Mouse (Mus musculus) myocyte (in vitro differentiated cells): Measurements from ENCODE around the gene Srpk1. TPM values are rescaled to one million over a fixed set of nuclear protein-coding genes. Genes with fewer than 3 reads are reported as not detected.

Source experiments
- H3K27me3 ChIP-seq: one replicate; pipeline ENCODE4 v1.6.1; 2011; ENCODE audit not compliant: control insufficient read depth, insufficient read depth, insufficient read length
- H3K36me3 ChIP-seq: one replicate; pipeline ENCODE4 v1.6.1; 2011; ENCODE audit not compliant: control insufficient read depth, insufficient read depth
- H3K4me2 ChIP-seq: one replicate; pipeline ENCODE4 v1.6.1; 2011; ENCODE audit warnings: low read depth, control low read depth
- H3K4me3 ChIP-seq: one replicate; pipeline ENCODE4 v1.5.1; 2011; ENCODE audit warnings: mild to moderate bottlenecking, control low read depth, moderate library complexity
- H3K79me2 ChIP-seq: one replicate; pipeline ENCODE4 v1.6.1; 2011; ENCODE audit not compliant: control insufficient read depth, insufficient read depth
- H3ac ChIP-seq: one replicate; pipeline ENCODE4 v1.6.1; 2011; ENCODE audit not compliant: control insufficient read depth, insufficient read length
- CEBPB ChIP-seq: IDR thresholded peaks from 2 replicates; pipeline ENCODE4 v1.6.1; 2011; ENCODE audit warnings: mild to moderate bottlenecking, moderate library complexity; ENCODE audit not compliant: poor library complexity, insufficient read depth, severe bottlenecking
- E2F4 ChIP-seq: IDR thresholded peaks from one replicate; pipeline ENCODE4 v1.6.1; 2011; ENCODE audit warnings: mild to moderate bottlenecking, control low read depth, moderate library complexity; ENCODE audit not compliant: insufficient read depth
- MAX ChIP-seq: IDR thresholded peaks from one replicate; pipeline ENCODE4 v1.6.1; 2011; ENCODE audit warnings: low read depth, mild to moderate bottlenecking, control low read depth
- MYOD1 ChIP-seq, 3 experiments: IDR thresholded peaks; one replicate each; pipeline ENCODE4 v1.6.1; 2011; ENCODE audit warnings: control low read depth in 2 of 3, low read depth in 2 of 3, mild to moderate bottlenecking in 2 of 3, moderate library complexity in 1 of 3; ENCODE audit not compliant: insufficient read length in 2 of 3, control insufficient read depth in 1 of 3
- MYOG ChIP-seq, 3 experiments: IDR thresholded peaks; one replicate each; pipeline ENCODE4 v1.6.1; 2011; ENCODE audit warnings: control low read depth in 2 of 3, low read depth in 2 of 3, mild to moderate bottlenecking in 2 of 3; ENCODE audit not compliant: insufficient read length in 2 of 3, control insufficient read depth in 1 of 3, insufficient read depth in 1 of 3
- POLR2A ChIP-seq: IDR thresholded peaks from one replicate; pipeline ENCODE4 v1.6.1; 2011; ENCODE audit warnings: low read depth, mild to moderate bottlenecking, control low read depth, moderate library complexity; ENCODE audit not compliant: insufficient read length
- POLR2AphosphoS2 ChIP-seq: IDR thresholded peaks from one replicate; pipeline ENCODE4 v1.6.1; 2011; ENCODE audit warnings: low read depth, control low read depth; ENCODE audit not compliant: insufficient read length
- REST ChIP-seq: IDR thresholded peaks from one replicate; pipeline ENCODE4 v1.6.1; 2011; ENCODE audit warnings: mild to moderate bottlenecking, control low read depth, moderate library complexity; ENCODE audit not compliant: insufficient read depth, insufficient read length
- SRF ChIP-seq: IDR thresholded peaks from one replicate; pipeline ENCODE4 v1.6.1; 2011; ENCODE audit warnings: low read depth; ENCODE audit not compliant: control insufficient read depth, insufficient read length
- TCF12 ChIP-seq: IDR thresholded peaks from one replicate; pipeline ENCODE4 v1.6.1; 2011; ENCODE audit warnings: mild to moderate bottlenecking, control low read depth; ENCODE audit not compliant: poor library complexity, insufficient read depth, severe bottlenecking
- TCF3 ChIP-seq: IDR thresholded peaks from one replicate; pipeline ENCODE4 v1.6.1; 2011; ENCODE audit warnings: low read depth, control low read depth; ENCODE audit not compliant: insufficient read length
- USF1 ChIP-seq: IDR thresholded peaks from one replicate; pipeline ENCODE4 v1.6.1; 2011; ENCODE audit warnings: low read depth, mild to moderate bottlenecking, control low read depth, moderate library complexity
- polyA plus RNA-seq: library from polyadenylated mRNA; unstranded; fragments of >200 nt; fragmentation: generic; extraction: Trizol; gene quantifications from one replicate; pipeline ENCODE4 v1.2.1, GENCODE M21; 2012; ENCODE audit warnings: missing spikeins

Gene Srpk1
- polyA plus RNA-seq, 1 experiment: 18.2 TPM

- TF ChIP-seq MYOD1 (IDR thresholded peaks at IDR 0.05; ENCODE audit: control insufficient read depth in 1 of 3, insufficient read length in 2 of 3, low read depth in 2 of 3) (peak in 1 of 3 experiments; percentile 44), MYOG (IDR thresholded peaks at IDR 0.05; ENCODE audit: control insufficient read depth in 1 of 3, insufficient read depth in 1 of 3, insufficient read length in 2 of 3, low read depth in 2 of 3) (peak in 1 of 3 experiments; percentile 61), MAX (no peak), USF1 (no peak), TCF12 (no peak), TCF3 (no peak)
- Histone ChIP-seq H3ac (no peak overlapping the region), H3K79me2 (no peaks in the 10 kb centered on the region), H3K27me3 (no peaks in the 10 kb centered on the region), H3K4me2 (no peak overlapping the region), H3K36me3 (peaks cover 30% of the 10 kb centered on the region), H3K4me3 (no peak overlapping the region)
Measured at GRCm38 (mm10) chr17:28593965-28594364, 28.5 kb downstream of the Srpk1 start.

GRCm38 (mm10) chr17:28592998-28593397 is 29.5 kb downstream of the Srpk1 start:
- H3K27me3 ChIP-seq: no peaks in the 10 kb centered on the region
- TF ChIP-seq POLR2AphosphoS2: no peak
- H3K4me2 ChIP-seq: no peak overlapping the region
- H3K79me2 ChIP-seq: no peaks in the 10 kb centered on the region
- no peak overlapping the region for H3K4me3 ChIP-seq
- H3K36me3 ChIP-seq: peaks cover 36% of the 10 kb centered on the region
- H3ac ChIP-seq: no peak overlapping the region

GRCm38 (mm10) chr17:28591476-28591875 is 31.0 kb downstream of the Srpk1 start:
- Histone ChIP-seq H3K4me3 (no peak overlapping the region), H3K27me3 (no peaks in the 10 kb centered on the region), H3ac (no peak overlapping the region), H3K4me2 (no peak overlapping the region), H3K36me3 (peaks cover 33% of the 10 kb centered on the region), H3K79me2 (no peaks in the 10 kb centered on the region)
- TF ChIP-seq TCF3: no peak
- no peak for TF ChIP-seq POLR2A
- TF ChIP-seq TCF12: no peak
- no peak for TF ChIP-seq USF1
- no peak for TF ChIP-seq MYOD1 (IDR thresholded peaks at IDR 0.05; ENCODE audit: control insufficient read depth in 1 of 3, insufficient read length in 2 of 3, low read depth in 2 of 3)
- TF ChIP-seq SRF: no peak
- no peak for TF ChIP-seq E2F4
- no peak for TF ChIP-seq POLR2AphosphoS2
- no peak for TF ChIP-seq REST
- TF ChIP-seq CEBPB: no peak

- TF ChIP-seq TCF12 (no peak), USF1 (no peak), MAX (no peak), POLR2A (no peak), SRF (no peak), TCF3 (no peak), MYOD1 (IDR thresholded peaks at IDR 0.05; ENCODE audit: control insufficient read depth in 1 of 3, insufficient read length in 2 of 3, low read depth in 2 of 3) (no peak), REST (no peak), CEBPB (no peak), MYOG (IDR thresholded peaks at IDR 0.05; ENCODE audit: control insufficient read depth in 1 of 3, insufficient read depth in 1 of 3, insufficient read length in 2 of 3, low read depth in 2 of 3) (no peak)
- no peak overlapping the region for H3K4me2 ChIP-seq
- H3K36me3 ChIP-seq: peaks cover 33% of the 10 kb centered on the region
- no peak overlapping the region for H3K4me3 ChIP-seq
- no peaks in the 10 kb centered on the region for H3K79me2 ChIP-seq
- H3K27me3 ChIP-seq: no peaks in the 10 kb centered on the region
- no peak overlapping the region for H3ac ChIP-seq
Measured at GRCm38 (mm10) chr17:28590596-28590995, 31.9 kb downstream of the Srpk1 start.

- TF ChIP-seq POLR2A (no peak), SRF (no peak), MYOG (IDR thresholded peaks at IDR 0.05; ENCODE audit: control insufficient read depth in 1 of 3, insufficient read depth in 1 of 3, insufficient read length in 2 of 3, low read depth in 2 of 3) (no peak), POLR2AphosphoS2 (no peak), E2F4 (no peak), USF1 (no peak), TCF3 (no peak), TCF12 (no peak), MAX (no peak), MYOD1 (IDR thresholded peaks at IDR 0.05; ENCODE audit: control insufficient read depth in 1 of 3, insufficient read length in 2 of 3, low read depth in 2 of 3) (no peak), REST (no peak), CEBPB (no peak)
- Histone ChIP-seq H3K4me3 (no peak overlapping the region), H3K36me3 (peaks cover 31% of the 10 kb centered on the region), H3ac (no peak overlapping the region), H3K79me2 (no peaks in the 10 kb centered on the region), H3K4me2 (no peak overlapping the region), H3K27me3 (no peaks in the 10 kb centered on the region)
Measured at GRCm38 (mm10) chr17:28588591-28588990, 33.9 kb downstream of the Srpk1 start.
